Mouse (Mus musculus) kidney, adult 2 months (tissue): Measurements from ENCODE around the gene Plekhg6.

ENCODE experiments used
- CTCF ChIP-seq: fragments of 200-500 bp; conservative IDR thresholded peaks from 2 replicates; pipeline ENCODE4 v1.5.1; 2011; ENCODE audit warnings: low read depth, mild to moderate bottlenecking, control low read depth, low read length, moderate library complexity, mixed read lengths; ENCODE audit not compliant: insufficient read depth, insufficient read length
- POLR2A ChIP-seq: fragments of 200-500 bp; IDR thresholded peaks from one replicate; pipeline ENCODE4 v1.6.1; 2011; ENCODE audit warnings: low read depth, low read length, control low read depth

GRCm38 (mm10) chr6:125407224-125407623, 26.6 kb upstream of the Plekhg6 start:
- TF ChIP-seq POLR2A (no peak), CTCF (no peak)
